Mouse (Mus musculus): ENCODE results near the gene Rnf168. TPM values are rescaled to one million over a fixed set of nuclear protein-coding genes. Genes with fewer than 3 reads are reported as not detected.

Rnf168 gene
- polyA plus RNA-seq, 1 experiment, result 5.6 TPM

DNA sequence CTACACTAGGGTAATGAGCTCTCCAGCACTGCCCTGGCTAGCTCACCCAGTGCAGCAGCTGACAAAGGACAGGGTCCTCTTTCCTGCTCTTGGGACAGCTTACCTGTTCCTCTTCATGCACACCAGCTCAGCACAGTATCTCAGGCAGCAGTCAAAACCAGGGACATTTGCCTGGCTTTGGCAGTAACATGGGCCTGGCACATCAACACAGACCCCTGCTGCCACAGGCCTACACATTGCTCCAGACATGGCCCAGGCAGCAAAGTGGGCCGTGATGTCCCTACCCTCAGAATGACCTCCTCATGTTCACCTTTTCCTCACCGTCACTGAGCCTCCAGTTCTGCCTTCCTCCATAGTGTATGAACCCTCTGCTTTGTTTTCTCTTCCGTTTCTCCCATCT lies 73.5 kb downstream of the Rnf168 start:
- H3K4me1 ChIP-seq (ENCODE audit: control insufficient read depth, insufficient read depth, insufficient read length), result no peaks in the 10 kb centered on the region
- no peaks in the 10 kb centered on the region for H3K27me3 ChIP-seq (ENCODE audit: control insufficient read depth, insufficient read depth, low read length)
- no peak for DNase-seq (ENCODE audit: low read depth in 1 of 2, low spot score in 2 of 2)
- 89% methylated on average over 3 of the region's 3 CpGs for WGBS
- H3K27ac ChIP-seq (ENCODE audit: insufficient read depth, low read length), result no peak overlapping the region
- TF ChIP-seq CTCF (IDR thresholded peaks at IDR 0.05; ENCODE audit: extremely low read depth, insufficient read depth, insufficient read length, insufficient replicate concordance) (no peak), POLR2A (IDR thresholded peaks at IDR 0.05; ENCODE audit: low read depth, low read length) (no peak)
- peaks cover 11% of the 10 kb centered on the region for H3K36me3 ChIP-seq (ENCODE audit: control insufficient read depth, insufficient read depth, low read length)
- H3K4me3 ChIP-seq (ENCODE audit: extremely low read depth, insufficient read depth, insufficient read length), result no peak overlapping the region

Other genes with a start within 250 kb of the Rnf168 start
- 16.8 and 18.8 TPM in 2 replicates for gene Pak2, start 198.1 kb upstream of the Rnf168 start, polyA plus RNA-seq (2012; rRNA removed)
- gene Pigx, start 177.7 kb upstream of the Rnf168 start, polyA plus RNA-seq (2012; rRNA removed), result 18.1 and 22.7 TPM in 2 replicates
- gene Cep19, start 177.7 kb upstream of the Rnf168 start, polyA plus RNA-seq (2012; rRNA removed), result 4.2 and 4.7 TPM in 2 replicates
- 105 and 133 TPM in 2 replicates for gene Nrros, start 111.9 kb upstream of the Rnf168 start, polyA plus RNA-seq (2012; rRNA removed)
- gene Bex6, start 97.6 kb upstream of the Rnf168 start, polyA plus RNA-seq (2012; rRNA removed), result 0.85 and 1.5 TPM in 2 replicates
- gene Fbxo45, start 30.3 kb upstream of the Rnf168 start, polyA plus RNA-seq (2012; rRNA removed), result 2.8 and 3.1 TPM in 2 replicates
- 2.3 TPM in 2 replicates for gene Wdr53, start 30.2 kb upstream of the Rnf168 start, polyA plus RNA-seq (2012; rRNA removed)
- not detected in 2 replicates for gene Smco1, start 6.0 kb upstream of the Rnf168 start, polyA plus RNA-seq (2012; rRNA removed)
- gene Ubxn7, start 54.8 kb downstream of the Rnf168 start, polyA plus RNA-seq (2012; rRNA removed), result 6.0 and 17.2 TPM in 2 replicates
- gene Tm4sf19, start 123.0 kb downstream of the Rnf168 start, polyA plus RNA-seq (2012; rRNA removed), result 0.58 and 0.70 TPM in 2 replicates
- 2.3 and 2.5 TPM in 2 replicates for gene Tctex1d2, start 142.2 kb downstream of the Rnf168 start, polyA plus RNA-seq (2012; rRNA removed)
- gene Pcyt1a, start 153.5 kb downstream of the Rnf168 start, polyA plus RNA-seq (2012; rRNA removed), result 13.1 and 15.9 TPM in 2 replicates
- not detected in 2 replicates for gene Slc51a, start 210.4 kb downstream of the Rnf168 start, polyA plus RNA-seq (2012; rRNA removed)
- gene Zdhhc19, start 218.8 kb downstream of the Rnf168 start, polyA plus RNA-seq (2012; rRNA removed), result not detected in 2 replicates